Mouse (Mus musculus) natural killer cell, adult 2 months (primary cell): ENCODE measurements around the gene Carmil3.

Experiments used
- DNase-seq, 2 experiments: peaks; one replicate each; pipeline ENCODE4 v3.0.0; 2022; ENCODE audit warnings: low spot score in 2 of 2

Carmil3 gene

GRCm38 (mm10) chr14:55540787-55541321 lies 50.4 kb downstream of the Carmil3 start:
- DNase-seq: peak; percentile 12 to 62

GRCm38 (mm10) chr14:55542268-55542667 lies 51.8 kb downstream of the Carmil3 start:
- DNase-seq: no peak

DNA sequence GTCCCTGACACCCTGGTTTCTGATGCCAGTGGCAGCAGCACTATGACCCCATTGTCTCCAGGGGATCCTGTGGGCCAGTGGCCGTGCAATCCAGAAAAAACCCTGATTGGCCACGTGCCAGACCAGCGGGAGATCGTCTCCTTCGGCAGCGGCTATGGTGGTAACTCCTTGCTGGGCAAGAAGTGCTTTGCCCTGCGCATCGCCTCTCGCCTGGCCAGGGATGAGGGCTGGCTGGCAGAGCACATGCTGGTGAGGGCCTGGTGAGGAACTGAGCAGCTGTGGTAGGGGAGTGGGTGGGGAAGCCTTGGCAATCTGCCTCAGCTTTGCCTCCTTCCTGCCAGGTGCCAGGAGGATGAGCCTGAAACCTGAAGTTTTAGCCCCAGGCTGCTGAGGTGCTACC lies 53.9 kb downstream of the Carmil3 start:
- DNase-seq: no peak

- no peak for DNase-seq
These were observed 59.7 kb downstream of the Carmil3 start for GRCm38 (mm10) chr14:55550191-55550590.

GRCm38 (mm10) chr14:55551347-55551746 lies 60.9 kb downstream of the Carmil3 start:
- no peak for DNase-seq

DNA sequence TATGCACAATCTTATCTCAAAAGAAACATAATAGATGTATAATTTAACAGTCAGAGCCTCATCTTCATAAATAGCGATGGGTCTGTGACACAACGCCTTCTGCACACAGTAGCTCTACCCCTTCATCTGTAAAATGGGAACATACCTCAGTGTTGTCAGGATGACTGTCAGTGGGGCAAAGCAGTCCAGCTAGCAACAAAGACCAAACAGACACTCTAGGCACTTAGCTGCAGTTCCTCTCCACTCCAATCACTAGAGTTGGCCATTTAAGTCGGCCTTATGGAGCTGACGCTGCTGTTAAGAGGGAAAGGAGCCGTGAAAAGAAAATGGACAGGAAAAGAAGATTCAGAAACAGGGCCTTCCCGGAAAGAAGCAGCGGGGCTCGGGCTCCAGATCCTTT lies 61.3 kb downstream of the Carmil3 start:
- DNase-seq: no peak

DNA sequence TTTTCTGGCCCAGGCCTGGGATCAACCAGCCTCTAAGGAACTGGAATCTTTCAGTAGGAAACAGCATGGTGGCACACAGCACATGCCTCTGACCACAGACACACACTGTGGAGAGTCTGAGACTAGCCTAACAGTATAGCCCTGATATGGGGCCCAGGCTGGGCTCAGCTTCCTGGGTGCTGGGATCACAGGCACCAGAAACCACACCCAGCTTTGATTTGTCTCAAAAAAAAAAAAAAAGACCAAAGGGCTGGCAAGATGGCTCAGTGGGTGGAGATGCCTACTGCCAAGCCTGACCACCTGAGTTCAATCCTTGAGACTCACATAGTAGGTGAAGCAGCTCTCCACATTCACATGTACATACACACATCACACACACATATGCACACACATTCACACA lies 64.2 kb downstream of the Carmil3 start:
- DNase-seq: no peak

DNA sequence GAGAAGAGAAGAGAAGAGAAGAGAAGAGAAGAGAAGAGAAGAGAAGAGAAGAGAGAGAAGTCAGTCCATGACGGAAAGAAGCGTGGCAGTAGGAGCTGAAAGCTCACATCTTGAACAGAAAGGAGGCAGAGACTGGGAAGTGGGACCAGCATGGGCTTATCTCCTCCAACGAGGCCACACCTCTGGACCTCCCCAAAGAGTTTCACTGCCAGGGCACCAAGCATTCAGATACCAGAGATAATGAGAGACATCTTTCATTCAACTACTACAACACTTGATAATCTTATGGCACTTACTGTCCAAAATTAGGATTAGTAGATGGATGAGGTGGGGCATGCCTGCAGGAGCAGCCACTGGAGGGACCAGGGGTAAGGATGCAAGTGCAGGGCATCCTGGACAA lies 65.3 kb downstream of the Carmil3 start:
- no peak for DNase-seq

DNA sequence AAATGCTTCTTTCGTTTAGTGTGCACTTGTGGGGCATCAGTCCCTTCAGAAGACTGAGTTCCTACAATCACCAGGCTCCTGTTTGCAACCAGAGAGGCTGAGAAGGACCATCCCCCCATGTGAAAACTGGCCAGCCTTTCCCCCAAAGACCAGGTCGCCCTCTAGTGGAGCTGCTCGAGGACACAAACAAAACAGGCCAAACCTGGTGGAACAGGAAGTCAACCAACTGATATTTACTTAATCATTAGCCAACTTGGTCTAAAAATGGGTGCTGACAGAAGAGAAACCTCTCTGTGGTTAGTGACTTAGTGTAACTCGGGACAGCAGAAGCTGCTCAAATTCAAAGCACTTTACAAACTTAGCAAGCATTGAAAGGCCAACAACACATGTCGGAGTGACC lies 66.6 kb downstream of the Carmil3 start:
- DNase-seq: peak; percentile 77 to 87

DNA sequence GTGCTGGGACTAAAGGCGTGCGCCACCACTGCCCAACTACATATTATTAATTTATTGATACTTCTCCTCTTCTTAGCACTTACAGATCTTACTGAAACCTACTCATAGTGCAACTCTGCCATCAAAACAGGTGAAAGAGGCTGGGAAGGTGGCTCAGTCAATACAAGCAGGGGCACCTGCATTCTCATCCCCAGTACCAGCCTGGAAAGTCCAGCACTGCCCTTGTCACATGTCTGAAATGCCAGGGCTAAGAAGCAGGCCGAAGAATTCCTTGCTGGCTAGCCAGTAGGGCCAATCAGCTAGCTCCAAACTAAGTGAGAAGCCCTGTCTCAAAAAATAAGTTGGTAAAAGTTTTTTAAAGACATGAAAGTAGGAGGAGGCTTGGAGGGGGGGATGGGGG lies 67.1 kb downstream of the Carmil3 start:
- no peak for DNase-seq
